Mouse (Mus musculus): ENCODE measurements at regions not wholly inside any gene's neighbourhood (a gene's known extent, or its start where the extent isn't known, plus 50 kb on each side); places are given as distances from the start of the nearest gene placed in this dataset.

GRCm38 (mm10) chr11:64749976-64750375 is 228.9 kb upstream of the Elac2 start:
- no peak overlapping the region for H3K4me3 ChIP-seq (ENCODE audit: low read length)
- H3K36me3 ChIP-seq (ENCODE audit: control insufficient read depth, insufficient read depth, low read length) = no peaks in the 10 kb centered on the region
- H3K27ac ChIP-seq (ENCODE audit: low read length) = no peak overlapping the region
- no peak overlapping the region for H3K9ac ChIP-seq (ENCODE audit: low read length)
- no peaks in the 10 kb centered on the region for H3K9me3 ChIP-seq (ENCODE audit: control insufficient read depth, low read length)
- no peak for ATAC-seq (ENCODE audit: low read depth)
- no peaks in the 10 kb centered on the region for H3K4me1 ChIP-seq (replicated peaks; ENCODE audit: control insufficient read depth, insufficient read depth, low read length)
- H3K4me2 ChIP-seq (ENCODE audit: low read depth, low read length) = no peak overlapping the region
- 22% methylated on average over 9 of the region's 9 CpGs for WGBS
- H3K27me3 ChIP-seq (ENCODE audit: control insufficient read depth, insufficient read depth, low read depth, low read length) = no peaks in the 10 kb centered on the region

GRCm38 (mm10) chr11:64752299-64752698 is 226.5 kb upstream of the Elac2 start:
- no peak overlapping the region for H3K4me2 ChIP-seq (ENCODE audit: low read depth, low read length)
- ATAC-seq (ENCODE audit: low read depth) = no peak

GRCm38 (mm10) chr11:64752816-64753215 is 226.0 kb upstream of the Elac2 start:
- Histone ChIP-seq H3K4me2 (ENCODE audit: low read depth, low read length) (no peak overlapping the region), H3K4me1 (replicated peaks; ENCODE audit: control insufficient read depth, insufficient read depth, low read length) (no peaks in the 10 kb centered on the region), H3K9ac (ENCODE audit: low read length) (no peak overlapping the region), H3K9me3 (ENCODE audit: control insufficient read depth, low read length) (no peaks in the 10 kb centered on the region), H3K27me3 (ENCODE audit: control insufficient read depth, insufficient read depth, low read depth, low read length) (no peaks in the 10 kb centered on the region), H3K4me3 (ENCODE audit: low read length) (no peak overlapping the region), H3K27ac (ENCODE audit: low read length) (no peak overlapping the region), H3K36me3 (ENCODE audit: control insufficient read depth, insufficient read depth, low read length) (no peaks in the 10 kb centered on the region)
- WGBS = 59% methylated on average over 7 of the region's 7 CpGs
- no peak for ATAC-seq (ENCODE audit: low read depth)

More at GRCm38 (mm10) chr11:64752299-64752698, 226.5 kb upstream of the Elac2 start:
- 63% methylated on average over 3 of the region's 3 CpGs for WGBS
- no peaks in the 10 kb centered on the region for H3K9me3 ChIP-seq (ENCODE audit: control insufficient read depth, low read length)
- H3K4me1 ChIP-seq (replicated peaks; ENCODE audit: control insufficient read depth, insufficient read depth, low read length) = no peaks in the 10 kb centered on the region
- no peak overlapping the region for H3K9ac ChIP-seq (ENCODE audit: low read length)
- no peak overlapping the region for H3K27ac ChIP-seq (ENCODE audit: low read length)
- H3K4me3 ChIP-seq (ENCODE audit: low read length) = no peak overlapping the region
- no peaks in the 10 kb centered on the region for H3K36me3 ChIP-seq (ENCODE audit: control insufficient read depth, insufficient read depth, low read length)
- no peaks in the 10 kb centered on the region for H3K27me3 ChIP-seq (ENCODE audit: control insufficient read depth, insufficient read depth, low read depth, low read length)

GRCm38 (mm10) chr11:64754076-64754475 is 224.8 kb upstream of the Elac2 start:
- H3K36me3 ChIP-seq (ENCODE audit: control insufficient read depth, insufficient read depth, low read length) = no peaks in the 10 kb centered on the region
- no peak overlapping the region for H3K9ac ChIP-seq (ENCODE audit: low read length)
- WGBS = 50% methylated on average over 5 of the region's 5 CpGs
- ATAC-seq (ENCODE audit: low read depth) = no peak
- no peaks in the 10 kb centered on the region for H3K4me1 ChIP-seq (replicated peaks; ENCODE audit: control insufficient read depth, insufficient read depth, low read length)
- no peak overlapping the region for H3K27ac ChIP-seq (ENCODE audit: low read length)
- no peak overlapping the region for H3K4me2 ChIP-seq (ENCODE audit: low read depth, low read length)
- no peak overlapping the region for H3K4me3 ChIP-seq (ENCODE audit: low read length)
- H3K27me3 ChIP-seq (ENCODE audit: control insufficient read depth, insufficient read depth, low read depth, low read length) = no peaks in the 10 kb centered on the region
- H3K9me3 ChIP-seq (ENCODE audit: control insufficient read depth, low read length) = no peaks in the 10 kb centered on the region

GRCm38 (mm10) chr11:64755563-64755962 is 223.3 kb upstream of the Elac2 start:
- WGBS = 93% methylated on average over 1 of the region's 1 CpGs
- H3K4me2 ChIP-seq (ENCODE audit: low read depth, low read length) = no peak overlapping the region
- no peaks in the 10 kb centered on the region for H3K4me1 ChIP-seq (replicated peaks; ENCODE audit: control insufficient read depth, insufficient read depth, low read length)
- ATAC-seq (ENCODE audit: low read depth) = no peak
- no peaks in the 10 kb centered on the region for H3K36me3 ChIP-seq (ENCODE audit: control insufficient read depth, insufficient read depth, low read length)
- H3K9me3 ChIP-seq (ENCODE audit: control insufficient read depth, low read length) = no peaks in the 10 kb centered on the region
- no peak overlapping the region for H3K4me3 ChIP-seq (ENCODE audit: low read length)
- no peak overlapping the region for H3K27ac ChIP-seq (ENCODE audit: low read length)
- H3K27me3 ChIP-seq (ENCODE audit: control insufficient read depth, insufficient read depth, low read depth, low read length) = no peaks in the 10 kb centered on the region
- no peak overlapping the region for H3K9ac ChIP-seq (ENCODE audit: low read length)

- Histone ChIP-seq H3K9me3 (ENCODE audit: control insufficient read depth, low read length) (no peaks in the 10 kb centered on the region), H3K4me1 (replicated peaks; ENCODE audit: control insufficient read depth, insufficient read depth, low read length) (no peaks in the 10 kb centered on the region), H3K36me3 (ENCODE audit: control insufficient read depth, insufficient read depth, low read length) (no peaks in the 10 kb centered on the region), H3K4me3 (ENCODE audit: low read length) (no peak overlapping the region), H3K27ac (ENCODE audit: low read length) (no peak overlapping the region), H3K9ac (ENCODE audit: low read length) (no peak overlapping the region), H3K4me2 (ENCODE audit: low read depth, low read length) (no peak overlapping the region), H3K27me3 (ENCODE audit: control insufficient read depth, insufficient read depth, low read depth, low read length) (no peaks in the 10 kb centered on the region)
- ATAC-seq (ENCODE audit: low read depth) = no peak
- 90% methylated on average over 3 of the region's 3 CpGs for WGBS
Observed at GRCm38 (mm10) chr11:64760626-64761025, 218.2 kb upstream of the Elac2 start.

- Histone ChIP-seq H3K4me3 (ENCODE audit: low read length) (no peak overlapping the region), H3K36me3 (ENCODE audit: control insufficient read depth, insufficient read depth, low read length) (no peaks in the 10 kb centered on the region), H3K9me3 (ENCODE audit: control insufficient read depth, low read length) (no peaks in the 10 kb centered on the region), H3K4me2 (ENCODE audit: low read depth, low read length) (no peak overlapping the region), H3K27ac (ENCODE audit: low read length) (no peak overlapping the region), H3K9ac (ENCODE audit: low read length) (no peak overlapping the region), H3K4me1 (replicated peaks; ENCODE audit: control insufficient read depth, insufficient read depth, low read length) (no peaks in the 10 kb centered on the region), H3K27me3 (ENCODE audit: control insufficient read depth, insufficient read depth, low read depth, low read length) (no peaks in the 10 kb centered on the region)
- WGBS = 68% methylated on average over 3 of the region's 3 CpGs
- no peak for ATAC-seq (ENCODE audit: low read depth)
Observed at GRCm38 (mm10) chr11:64762755-64763154, 216.1 kb upstream of the Elac2 start.

GRCm38 (mm10) chr11:64764056-64764455 is 214.8 kb upstream of the Elac2 start:
- no peaks in the 10 kb centered on the region for H3K36me3 ChIP-seq (ENCODE audit: control insufficient read depth, insufficient read depth, low read length)
- no peaks in the 10 kb centered on the region for H3K9me3 ChIP-seq (ENCODE audit: control insufficient read depth, low read length)
- H3K4me1 ChIP-seq (replicated peaks; ENCODE audit: control insufficient read depth, insufficient read depth, low read length) = no peaks in the 10 kb centered on the region
- H3K4me2 ChIP-seq (ENCODE audit: low read depth, low read length) = no peak overlapping the region
- no peaks in the 10 kb centered on the region for H3K27me3 ChIP-seq (ENCODE audit: control insufficient read depth, insufficient read depth, low read depth, low read length)
- ATAC-seq (ENCODE audit: low read depth) = no peak
- WGBS = 58% methylated on average over 6 of the region's 6 CpGs
- no peak overlapping the region for H3K9ac ChIP-seq (ENCODE audit: low read length)
- no peak overlapping the region for H3K27ac ChIP-seq (ENCODE audit: low read length)
- H3K4me3 ChIP-seq (ENCODE audit: low read length) = no peak overlapping the region

- no peak overlapping the region for H3K27ac ChIP-seq (ENCODE audit: low read length)
- H3K4me2 ChIP-seq (ENCODE audit: low read depth, low read length) = no peak overlapping the region
- no peaks in the 10 kb centered on the region for H3K4me1 ChIP-seq (replicated peaks; ENCODE audit: control insufficient read depth, insufficient read depth, low read length)
- no peak overlapping the region for H3K4me3 ChIP-seq (ENCODE audit: low read length)
- H3K9ac ChIP-seq (ENCODE audit: low read length) = no peak overlapping the region
- ATAC-seq (ENCODE audit: low read depth) = no peak
- WGBS = 57% methylated on average over 5 of the region's 5 CpGs
- H3K36me3 ChIP-seq (ENCODE audit: control insufficient read depth, insufficient read depth, low read length) = no peaks in the 10 kb centered on the region
- no peaks in the 10 kb centered on the region for H3K9me3 ChIP-seq (ENCODE audit: control insufficient read depth, low read length)
- no peaks in the 10 kb centered on the region for H3K27me3 ChIP-seq (ENCODE audit: control insufficient read depth, insufficient read depth, low read depth, low read length)
Observed at GRCm38 (mm10) chr11:64776691-64777090, 202.1 kb upstream of the Elac2 start.

All from lung, embryonic 16.5 days (tissue).